Mouse (Mus musculus) CH12.LX (cell line): ENCODE measurements around the gene Tll2. TPM values are rescaled to one million over a fixed set of nuclear protein-coding genes. Genes with fewer than 3 reads are reported as not detected.

Source experiments
- DNase-seq: peaks from one replicate; pipeline ENCODE4 v3.0.0-alpha.2; 2013; ENCODE audit errors: extremely low read depth
- H3K27ac ChIP-seq: 2 replicates; pipeline ENCODE4 v1.5.1; 2012; ENCODE audit warnings: low read depth, mild to moderate bottlenecking, control low read depth, moderate library complexity; ENCODE audit not compliant: insufficient read depth
- H3K27me3 ChIP-seq: replicated peaks from 2 replicates; pipeline ENCODE3; 2012; ENCODE audit warnings: inconsistent platforms
- H3K36me3 ChIP-seq, 2 experiments: replicated peaks in 1 of 2; 2 replicates each; pipeline versions ENCODE3 to v1.6.1; 2012; ENCODE audit warnings: inconsistent platforms in 1 of 2, low read length in 1 of 2, mild to moderate bottlenecking in 1 of 2, mixed read lengths in 1 of 2, moderate library complexity in 1 of 2; ENCODE audit not compliant: control insufficient read depth in 1 of 2, insufficient read depth in 1 of 2
- H3K4me1 ChIP-seq, 2 experiments: 2 replicates each; pipeline ENCODE4 v1.6.1; 2012; ENCODE audit warnings: inconsistent platforms in 1 of 2, moderate library complexity in 1 of 2; ENCODE audit not compliant: insufficient read depth in 2 of 2, control insufficient read depth in 1 of 2
- H3K4me2 ChIP-seq: 2 replicates; pipeline ENCODE4 v1.6.1; 2012; ENCODE audit warnings: low read depth, mild to moderate bottlenecking, control low read depth; ENCODE audit not compliant: poor library complexity, insufficient read depth, severe bottlenecking
- H3K4me3 ChIP-seq, 3 experiments: fragments of 150-350 bp in 1 of 3; sonication (generic) in 1 of 3; replicated peaks in 1 of 3; 2 replicates each; pipeline versions ENCODE3 to v1.5.1; 2011 to 2012; ENCODE audit warnings: low read depth in 2 of 3, low read length in 2 of 3, mild to moderate bottlenecking in 2 of 3, moderate library complexity in 2 of 3, control low read depth in 1 of 3, improper control_type of control experiment in 1 of 3, inconsistent platforms in 1 of 3, mixed read lengths in 1 of 3; ENCODE audit not compliant: poor library complexity in 1 of 3
- H3K79me2 ChIP-seq: replicated peaks from 2 replicates; pipeline ENCODE4 v1.6.1; 2012; ENCODE audit warnings: mild to moderate bottlenecking, moderate library complexity; ENCODE audit not compliant: control insufficient read depth, poor library complexity, insufficient read depth, severe bottlenecking; ENCODE audit errors: extremely low read depth
- H3K9ac ChIP-seq: 2 replicates; pipeline ENCODE4 v1.6.1; 2012; ENCODE audit warnings: low read depth, mild to moderate bottlenecking, control low read depth, moderate library complexity; ENCODE audit not compliant: insufficient read depth
- H3K9me3 ChIP-seq: replicated peaks from 2 replicates; pipeline ENCODE3; 2012; ENCODE audit warnings: low read length, inconsistent platforms, mixed read lengths
- CHD1 ChIP-seq: IDR thresholded peaks from 2 replicates; pipeline ENCODE4 v1.6.1; 2012; ENCODE audit warnings: low read depth, low read length, improper control_type of control experiment, inconsistent platforms
- CHD2 ChIP-seq: IDR thresholded peaks from 2 replicates; pipeline ENCODE4 v1.6.1; 2011; ENCODE audit warnings: low read length, improper control_type of control experiment
- CTCF ChIP-seq, 2 experiments: IDR thresholded peaks in 1 of 2; conservative IDR thresholded peaks in 1 of 2; 2 replicates each; pipeline ENCODE4 v1.5.1; 2011 to 2012; ENCODE audit warnings: low read depth in 2 of 2, low read length in 2 of 2, improper control_type of control experiment in 1 of 2, inconsistent platforms in 1 of 2, mild to moderate bottlenecking in 1 of 2, moderate library complexity in 1 of 2
- ETS1 ChIP-seq: conservative IDR thresholded peaks from 2 replicates; pipeline ENCODE4 v1.6.1; 2012; ENCODE audit warnings: low read depth, mild to moderate bottlenecking, inconsistent platforms, low read length, improper control_type of control experiment, moderate library complexity
- HCFC1 ChIP-seq: IDR thresholded peaks from 2 replicates; pipeline ENCODE4 v1.6.1; 2012; ENCODE audit warnings: low read depth, mild to moderate bottlenecking, inconsistent platforms, low read length, improper control_type of control experiment
- IRF4 ChIP-seq: IDR thresholded peaks from 2 replicates; pipeline ENCODE4 v1.6.1; 2014; ENCODE audit warnings: low read depth, mild to moderate bottlenecking, inconsistent platforms, low read length, improper control_type of control experiment
- JUN ChIP-seq: IDR thresholded peaks from 2 replicates; pipeline ENCODE4 v1.6.1; 2011; ENCODE audit warnings: low read depth, mild to moderate bottlenecking, low read length, improper control_type of control experiment, moderate library complexity; ENCODE audit not compliant: insufficient read depth
- MAFK ChIP-seq: IDR thresholded peaks from 2 replicates; pipeline ENCODE4 v1.6.1; 2011; ENCODE audit warnings: low read length, improper control_type of control experiment; ENCODE audit not compliant: insufficient replicate concordance
- MEF2A ChIP-seq: IDR thresholded peaks from 2 replicates; pipeline ENCODE4 v1.6.1; 2014; ENCODE audit warnings: low read depth, mild to moderate bottlenecking, inconsistent platforms, low read length, improper control_type of control experiment, borderline replicate concordance
- MXI1 ChIP-seq: IDR thresholded peaks from 2 replicates; pipeline ENCODE4 v1.6.1; 2011; ENCODE audit warnings: mild to moderate bottlenecking, low read depth, low read length, improper control_type of control experiment
- MYC ChIP-seq: IDR thresholded peaks from 2 replicates; pipeline ENCODE4 v1.6.1; 2011; ENCODE audit warnings: low read depth, mild to moderate bottlenecking, improper control_type of control experiment, low read length
- NELFE ChIP-seq: IDR thresholded peaks from 2 replicates; pipeline ENCODE4 v1.6.1; 2011; ENCODE audit warnings: low read depth, low read length, improper control_type of control experiment
- PAX5 ChIP-seq: IDR thresholded peaks from 2 replicates; pipeline ENCODE4 v1.6.1; 2012; ENCODE audit warnings: low read length, inconsistent platforms, mixed read lengths
- RAD21 ChIP-seq: IDR thresholded peaks from 2 replicates; pipeline ENCODE4 v1.6.1; 2011; ENCODE audit warnings: low read depth, mild to moderate bottlenecking, low read length, improper control_type of control experiment, moderate library complexity
- SIN3A ChIP-seq: IDR thresholded peaks from 2 replicates; pipeline ENCODE4 v1.6.1; 2012; ENCODE audit warnings: low read length, improper control_type of control experiment, inconsistent platforms
- SMC3 ChIP-seq: IDR thresholded peaks from 2 replicates; pipeline ENCODE4 v1.6.1; 2011; ENCODE audit warnings: low read depth, low read length, improper control_type of control experiment
- UBTF ChIP-seq: IDR thresholded peaks from 2 replicates; pipeline ENCODE4 v1.6.1; 2012; ENCODE audit warnings: low read depth, mild to moderate bottlenecking, inconsistent platforms, low read length, improper control_type of control experiment, moderate library complexity
- USF1 ChIP-seq: IDR thresholded peaks from 2 replicates; pipeline ENCODE4 v1.6.1; 2014; ENCODE audit warnings: low read depth, mild to moderate bottlenecking, inconsistent platforms, low read length, improper control_type of control experiment
- USF2 ChIP-seq: conservative IDR thresholded peaks from 2 replicates; pipeline ENCODE4 v1.6.1; 2011; ENCODE audit warnings: low read depth, low read length, improper control_type of control experiment
- ZC3H11A ChIP-seq: IDR thresholded peaks from 2 replicates; pipeline ENCODE4 v1.6.1; 2012; ENCODE audit warnings: low read depth, mild to moderate bottlenecking, inconsistent platforms, low read length, improper control_type of control experiment
- ZMIZ1 ChIP-seq: IDR thresholded peaks from 2 replicates; pipeline ENCODE4 v1.6.1; 2012; ENCODE audit warnings: low read depth, mild to moderate bottlenecking, inconsistent platforms, low read length, improper control_type of control experiment
- ZNF384 ChIP-seq: IDR thresholded peaks from 2 replicates; pipeline ENCODE4 v1.6.1; 2012; ENCODE audit warnings: low read depth, low read length, improper control_type of control experiment, inconsistent platforms
- dilution Hi-C: fragments of 300-500 bp; cut with MboI; formaldehyde crosslinking; loops from 2 replicates; pipeline ENCODE4 v1.14.3; 2020; ENCODE audit warnings: low sequenced_read_pairs; ENCODE audit not compliant: extremely low pct_unique_long_range_greater_than_20kb, extremely low pct_ligation_motif_present
- in situ Hi-C: fragments of 300-500 bp; cut with MboI; formaldehyde crosslinking; loops from 3 replicates; pipeline ENCODE4 v1.14.3; 2019; ENCODE audit warnings: low sequenced_read_pairs, low pct_ligation_motif_present, low pct_unique_long_range_greater_than_20kb, mixed read lengths
- polyA plus RNA-seq: library from polyadenylated mRNA; unstranded; fragments of >175 nt; gene quantifications from 2 replicates; pipeline ENCODE4 v1.2.1, GENCODE M21; 2012; ENCODE audit warnings: low read depth; ENCODE audit not compliant: insufficient read length
- total RNA-seq, 2 experiments: library from RNA; depleted of rRNA; stranded (reverse); fragments of 300-350 nt in 1 of 2; fragments of >200 nt in 1 of 2; gene quantifications; 2 replicates each; pipeline ENCODE4 v1.2.3; 2012 to 2014

Tll2 gene
- total and polyA plus RNA-seq, 3 experiments, result not detected

DNA sequence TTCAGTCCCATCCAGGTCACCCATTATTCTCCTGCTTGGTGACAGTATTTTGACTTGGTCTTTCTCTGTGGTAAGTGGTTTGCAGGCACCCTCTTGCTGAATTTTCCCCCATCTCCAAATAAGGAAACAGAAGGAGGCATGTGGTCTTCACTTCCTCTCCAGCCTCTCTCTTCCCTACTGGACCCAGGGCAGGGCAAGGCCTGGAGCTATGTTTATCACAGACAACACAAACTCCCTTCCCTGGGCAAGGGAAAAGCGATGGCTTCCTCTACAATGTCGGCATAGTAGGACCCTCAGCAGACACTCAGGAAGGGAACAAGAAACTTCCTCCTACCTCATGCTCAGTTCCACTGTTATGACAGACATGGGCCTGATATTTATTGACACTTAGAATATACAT is 114.7 kb downstream of the Tll2 start:
- Histone ChIP-seq H3K27ac (no peak overlapping the region), H3K36me3 (no peaks in the 10 kb centered on the region), H3K4me2 (no peak overlapping the region)
- no peak for DNase-seq
- TF ChIP-seq HCFC1, result no peak
- TF ChIP-seq SIN3A, result no peak
- TF ChIP-seq ZC3H11A, result no peak
- TF ChIP-seq UBTF, result no peak
- no peak for TF ChIP-seq CHD1
- no peak for TF ChIP-seq JUN
- TF ChIP-seq USF1, result no peak
- no peak for TF ChIP-seq IRF4
- TF ChIP-seq MEF2A, result no peak
- TF ChIP-seq CHD2, result no peak
- TF ChIP-seq MXI1, result no peak
- no peak for TF ChIP-seq SMC3
- no peak for TF ChIP-seq ZMIZ1
- no peak for TF ChIP-seq ETS1
- TF ChIP-seq MYC, result no peak
- TF ChIP-seq, all 38 proteins: peak for 0
- Histone ChIP-seq H3K9ac (no peak overlapping the region), H3K4me3 (no peak overlapping the region), H3K4me1 (peaks cover 2 to 11% of the 10 kb centered on the region in 2 experiments; a peak in 2 of 4 replicates), H3K79me2 (no peaks in the 10 kb centered on the region), H3K9me3 (no peaks in the 10 kb centered on the region), H3K27me3 (peaks cover 10% of the 10 kb centered on the region)
- in situ Hi-C loops (loop anchor here (10.0 kb wide), 1 partner anchor 103 kb away; no protein-coding TSS in a partner anchor), dilution Hi-C loops (no loop called here)

DNA sequence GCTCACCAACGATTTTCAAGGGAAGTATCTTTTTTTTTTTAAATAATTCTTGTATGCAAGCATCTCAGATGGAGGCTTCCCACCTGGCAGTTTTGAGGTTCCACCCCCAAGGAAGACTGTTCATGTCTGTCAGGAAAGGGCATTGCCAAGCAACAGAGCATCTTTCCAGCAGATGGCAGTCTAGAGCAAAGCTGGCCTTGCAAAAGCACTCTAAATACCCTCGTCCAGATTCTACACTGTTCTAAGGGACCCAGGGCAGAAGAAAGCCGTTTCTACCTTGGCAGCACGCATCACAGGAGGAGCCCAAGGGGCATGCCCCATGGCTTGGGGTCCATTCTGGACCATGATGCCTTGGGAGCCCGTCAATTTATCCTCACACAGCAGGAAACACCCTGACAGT is 116.8 kb downstream of the Tll2 start:
- Histone ChIP-seq H3K4me3 (no peak overlapping the region), H3K27me3 (no peaks in the 10 kb centered on the region), H3K9me3 (no peaks in the 10 kb centered on the region), H3K4me1 (peaks cover 2 to 14% of the 10 kb centered on the region in 2 experiments; a peak in 2 of 4 replicates), H3K9ac (no peak overlapping the region), H3K4me2 (no peak overlapping the region), H3K27ac (no peak overlapping the region), H3K36me3 (no peaks in the 10 kb centered on the region), H3K79me2 (no peaks in the 10 kb centered on the region)
- dilution Hi-C loops (no loop called here), in situ Hi-C loops (loop anchor here (10.0 kb wide), 1 partner anchor 105 kb away; no protein-coding TSS in a partner anchor)
- TF ChIP-seq PAX5, result no peak
- no peak for TF ChIP-seq HCFC1
- peak; percentile 61 for TF ChIP-seq SMC3
- no peak for TF ChIP-seq ZNF384
- no peak for TF ChIP-seq IRF4
- no peak for TF ChIP-seq USF1
- peak; percentile 77 to 84 for TF ChIP-seq CTCF (conservative IDR thresholded peaks at IDR 0.05 in 1 of 2, IDR thresholded peaks at IDR 0.05 in 1 of 2; ENCODE audit: low read depth in 2 of 2, low read length in 2 of 2)
- no peak for TF ChIP-seq USF2
- no peak for TF ChIP-seq ZC3H11A
- TF ChIP-seq NELFE, result no peak
- peak; percentile 51 for TF ChIP-seq RAD21
- no peak for TF ChIP-seq SIN3A
- no peak for TF ChIP-seq MAFK
- peak; percentile 67 for DNase-seq
